Mouse (Mus musculus) stomach, embryonic 14.5 days (tissue): ENCODE results near the gene Gm10644. TPM values are rescaled to one million over a fixed set of nuclear protein-coding genes. Genes with fewer than 3 reads are reported as not detected.
"Not testable (repeated sequence)": the region's sequence is repeated elsewhere in the genome, so short reads cannot be mapped to it uniquely, and the experiment has no call there.

Source experiments
- ATAC-seq: fragments of 200-750 bp; cut with Nextera tagmentation; 2 replicates; pipeline ENCODE4 v1.8.0; 2017; ENCODE audit warnings: low read depth, moderate TSS enrichment; ENCODE audit not compliant: insufficient number of reproducible peaks, insufficient read depth, low FRiP score
- H3K27ac ChIP-seq: fragments of 300-500 bp; sonication (generic); 2 replicates; pipeline ENCODE4 v1.5.1; 2014; ENCODE audit warnings: mild to moderate bottlenecking, low read length, moderate library complexity, mixed read lengths
- H3K27me3 ChIP-seq: fragments of 300-500 bp; sonication (generic); 2 replicates; pipeline ENCODE4 v1.6.1; 2014; ENCODE audit warnings: low read length, control low read depth, mixed read lengths; ENCODE audit not compliant: control insufficient read depth, insufficient read depth
- H3K36me3 ChIP-seq: fragments of 300-500 bp; sonication (generic); 2 replicates; pipeline ENCODE4 v1.6.1; 2014; ENCODE audit warnings: mild to moderate bottlenecking, control low read depth, low read length, moderate library complexity, mixed read lengths; ENCODE audit not compliant: control insufficient read depth, insufficient read depth
- H3K4me1 ChIP-seq: fragments of 300-500 bp; sonication (generic); 2 replicates; pipeline ENCODE4 v1.6.1; 2014; ENCODE audit warnings: low read length, control low read depth, mixed read lengths; ENCODE audit not compliant: control insufficient read depth, insufficient read depth
- H3K4me2 ChIP-seq: fragments of 300-500 bp; sonication (generic); replicated peaks from 2 replicates; pipeline ENCODE4 v1.6.1; 2014; ENCODE audit warnings: low read depth, low read length, control low read depth
- H3K4me3 ChIP-seq: fragments of 300-500 bp; sonication (generic); 2 replicates; pipeline ENCODE4 v1.5.1; 2014; ENCODE audit warnings: low read depth, low read length, control low read depth
- H3K9ac ChIP-seq: fragments of 300-500 bp; sonication (generic); replicated peaks from 2 replicates; pipeline ENCODE4 v1.6.1; 2014; ENCODE audit warnings: low read depth, mild to moderate bottlenecking, control low read depth, low read length, moderate library complexity, mixed read lengths
- H3K9me3 ChIP-seq: fragments of 300-500 bp; sonication (generic); 2 replicates; pipeline ENCODE4 v1.6.1; 2016; ENCODE audit warnings: low read depth, low read length, control low read depth; ENCODE audit not compliant: control insufficient read depth
- WGBS: fragments of 180-500 bp; shearing (Covaris S2); extraction: QIAGEN DNeasy Blood & Tissue Kit; methylation state at CpG from one replicate; pipeline ENCODE4 v1.1.7; 2014; 5-methylcytosine and 5-hydroxymethylcytosine counted together
- polyA plus RNA-seq: library from polyadenylated mRNA; unstranded; fragments of >200 nt; fragmentation: Nextera tagmentation; extraction: Ambion mirVana; gene quantifications from 2 replicates; pipeline ENCODE4 v1.2.1, GENCODE M21; 2014

Gm10644 gene
- polyA plus RNA-seq, 1 experiment from 2014 or later: 0.56 TPM

- H3K4me2 ChIP-seq, H3K4me3 ChIP-seq, H3K9me3 ChIP-seq, ATAC-seq, H3K27me3 ChIP-seq, H3K9ac ChIP-seq, H3K4me1 ChIP-seq, H3K27ac ChIP-seq: not testable (repeated sequence)
- peaks cover 59% of the 10 kb centered on the region for H3K36me3 ChIP-seq
- 96% methylated on average over 2 of the region's 2 CpGs for WGBS
Measured at GRCm38 (mm10) chr8:83983222-83983621, 28.2 kb upstream of the Gm10644 start.

GRCm38 (mm10) chr8:83982449-83982848, 27.4 kb upstream of the Gm10644 start:
- peaks cover 4% of the 10 kb centered on the region; the same call in 1 of the 2 replicates for H3K4me1 ChIP-seq
- H3K27ac ChIP-seq: no peak overlapping the region
- H3K27me3 ChIP-seq: no peaks in the 10 kb centered on the region
- ATAC-seq: no peak
- no peak overlapping the region for H3K4me2 ChIP-seq
- peaks cover 53% of the 10 kb centered on the region for H3K36me3 ChIP-seq
- H3K9ac ChIP-seq: no peak overlapping the region
- H3K4me3 ChIP-seq: no peak overlapping the region
- H3K9me3 ChIP-seq: no peaks in the 10 kb centered on the region
- WGBS: 80% methylated on average over 4 of the region's 4 CpGs

GRCm38 (mm10) chr8:83981533-83981932, 26.5 kb upstream of the Gm10644 start:
- Histone ChIP-seq H3K27me3 (no peaks in the 10 kb centered on the region), H3K4me2 (no peak overlapping the region), H3K4me1 (peaks cover 7% of the 10 kb centered on the region; the same call in 1 of the 2 replicates), H3K9me3 (no peaks in the 10 kb centered on the region), H3K36me3 (peaks cover 47% of the 10 kb centered on the region), H3K27ac (no peak overlapping the region), H3K4me3 (no peak overlapping the region), H3K9ac (no peak overlapping the region)
- WGBS: 93% methylated on average over 7 of the region's 7 CpGs
- ATAC-seq: no peak

GRCm38 (mm10) chr8:83980845-83981244, 25.8 kb upstream of the Gm10644 start:
- ATAC-seq: no peak
- Histone ChIP-seq H3K4me2 (no peak overlapping the region), H3K4me3 (no peak overlapping the region), H3K9ac (no peak overlapping the region), H3K36me3 (peaks cover 40% of the 10 kb centered on the region), H3K9me3 (no peaks in the 10 kb centered on the region), H3K4me1 (peaks cover 7% of the 10 kb centered on the region; the same call in 1 of the 2 replicates), H3K27ac (no peak overlapping the region), H3K27me3 (no peaks in the 10 kb centered on the region)
- 80% methylated on average over 8 of the region's 8 CpGs for WGBS

- no peak for ATAC-seq
- no peak overlapping the region for H3K9ac ChIP-seq
- H3K27ac ChIP-seq: no peak overlapping the region
- WGBS: 86% methylated on average over 1 of the region's 1 CpGs
- H3K4me3 ChIP-seq: no peak overlapping the region
- H3K27me3 ChIP-seq: no peaks in the 10 kb centered on the region
- peaks cover 7% of the 10 kb centered on the region; the same call in 1 of the 2 replicates for H3K4me1 ChIP-seq
- H3K36me3 ChIP-seq: peaks cover 37% of the 10 kb centered on the region
- no peak overlapping the region for H3K4me2 ChIP-seq
- H3K9me3 ChIP-seq: no peaks in the 10 kb centered on the region
Measured at GRCm38 (mm10) chr8:83980250-83980649, 25.2 kb upstream of the Gm10644 start.

GRCm38 (mm10) chr8:83978200-83978599, 23.2 kb upstream of the Gm10644 start:
- H3K9me3 ChIP-seq: no peaks in the 10 kb centered on the region
- H3K9ac ChIP-seq: no peak overlapping the region
- WGBS: 76% methylated on average over 9 of the region's 9 CpGs
- H3K36me3 ChIP-seq: peaks cover 25% of the 10 kb centered on the region
- no peak overlapping the region for H3K4me2 ChIP-seq
- H3K27ac ChIP-seq: no peak overlapping the region; the same call in 1 of the 2 replicates
- H3K4me1 ChIP-seq: peaks cover 16% of the 10 kb centered on the region; the same call in 1 of the 2 replicates
- no peak for ATAC-seq
- H3K27me3 ChIP-seq: no peaks in the 10 kb centered on the region
- no peak overlapping the region for H3K4me3 ChIP-seq

GRCm38 (mm10) chr8:83977646-83978045, 22.6 kb upstream of the Gm10644 start:
- no peak for ATAC-seq
- Histone ChIP-seq H3K27me3 (no peaks in the 10 kb centered on the region), H3K4me3 (no peak overlapping the region), H3K9ac (no peak overlapping the region), H3K36me3 (peaks cover 22% of the 10 kb centered on the region), H3K4me2 (no peak overlapping the region), H3K9me3 (no peaks in the 10 kb centered on the region), H3K27ac (no peak overlapping the region; the same call in 1 of the 2 replicates), H3K4me1 (peaks cover 16% of the 10 kb centered on the region; the same call in 1 of the 2 replicates)
- 46% methylated on average over 6 of the region's 6 CpGs for WGBS

GRCm38 (mm10) chr8:83976779-83977350, 21.9 kb upstream of the Gm10644 start:
- no peaks in the 10 kb centered on the region for H3K9me3 ChIP-seq
- H3K27ac ChIP-seq: no peak overlapping the region
- no peaks in the 10 kb centered on the region for H3K27me3 ChIP-seq
- H3K36me3 ChIP-seq: peaks cover 16% of the 10 kb centered on the region
- peaks cover 16% of the 10 kb centered on the region; the same call in 1 of the 2 replicates for H3K4me1 ChIP-seq
- no peak overlapping the region for H3K9ac ChIP-seq
- WGBS: 72% methylated on average over 5 of the region's 5 CpGs
- no peak overlapping the region for H3K4me2 ChIP-seq
- H3K4me3 ChIP-seq: no peak overlapping the region
- no peak for ATAC-seq
